In the genomic region with DNA sequence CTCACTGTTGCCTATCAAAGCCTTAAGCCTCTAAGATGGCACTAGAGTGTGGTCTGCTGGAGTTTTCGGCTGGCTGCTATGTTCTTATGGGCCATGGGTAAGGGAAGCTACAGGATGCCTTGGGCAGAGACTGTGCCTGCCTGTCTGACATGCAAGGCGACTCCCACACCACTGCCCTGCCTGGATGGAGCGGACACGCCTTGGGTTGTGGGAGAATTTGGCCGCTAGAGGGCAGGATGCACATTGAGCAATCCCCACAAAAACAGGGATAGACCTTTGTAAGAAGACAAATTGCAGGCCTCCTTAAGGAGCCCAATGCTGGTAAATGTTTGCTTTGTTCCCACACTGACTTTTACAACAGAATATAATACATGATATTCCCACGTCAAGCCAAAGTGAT, we compare ENCODE assay signal across 9 mouse cellular contexts.
A peak's percentile ranks its signal among the peaks of the same experiment; 100 is the strongest.
DNase-seq lines count a peak whose midpoint lies in the region; ATAC-seq lines count a peak whose summit lies in the region.
"Had no signal": no experiment of that assay in that cellular context is flagged by ENCODE, and none has a peak within 500 bp of the region (broad histone marks: within the 10 kb centered on the region; RNA-seq: fewer than 3 reads in every experiment).

No protein-coding gene starts in this region.

- H3K27me3 ChIP-seq in hindbrain, embryonic 16.5 days (replicated peaks; ENCODE audit: control insufficient read depth, insufficient read depth, low read length), result no peaks in the 10 kb centered on the region
- H3K27me3 ChIP-seq: neural tube, embryonic 13.5 days had no signal

- H3K9me3 ChIP-seq in hindbrain, embryonic 16.5 days (ENCODE audit: control insufficient read depth, low read length), result no peaks in the 10 kb centered on the region
- H3K9me3 ChIP-seq: neural tube, embryonic 13.5 days had no signal

- no peaks in the 10 kb centered on the region for H3K4me1 ChIP-seq in hindbrain, embryonic 16.5 days (ENCODE audit: control insufficient read depth, insufficient read depth, low read depth, low read length)

- H3K4me2 ChIP-seq in hindbrain, embryonic 16.5 days (ENCODE audit: low read length), result no peak overlapping the region
- H3K4me2 ChIP-seq: neural tube, embryonic 13.5 days had no signal

- peak; percentile 40; the same call in 1 of the 2 replicates for ATAC-seq in hindbrain, embryonic 16.5 days
- ATAC-seq in megakaryocyte, adult 5-6 weeks (ENCODE audit: poor library complexity, severe bottlenecking), result peak; percentile 69
- ATAC-seq in erythroblast, adult 5-6 weeks (replicated peaks; ENCODE audit: low FRiP score, poor library complexity, severe bottlenecking), result no peak

- no peaks in the 10 kb centered on the region for H3K36me3 ChIP-seq in hindbrain, embryonic 16.5 days (ENCODE audit: control insufficient read depth, insufficient read depth, low read length)
- H3K36me3 ChIP-seq: neural tube, embryonic 13.5 days had no signal

- DNase-seq in adipocyte (ENCODE audit: low spot score), result peak; percentile 84
- peak; percentile 25 for DNase-seq in cerebellum, adult 9-11 months
- peak; percentile 70 to 76 for DNase-seq in frontal cortex, postnatal 36 days (ENCODE audit: low spot score in 2 of 2)
- peak; percentile 55 to 62 for DNase-seq in layer of hippocampus, postnatal 14 days (ENCODE audit: low spot score in 2 of 2)
- peak; percentile 3 for DNase-seq in spleen, adult 12 weeks (ENCODE audit: low spot score)

- 15% methylated on average over 6 of the region's 6 CpGs for WGBS in hindbrain, embryonic 16.5 days

- no peak overlapping the region for H3K4me3 ChIP-seq in hindbrain, embryonic 16.5 days (ENCODE audit: low read length)
- H3K4me3 ChIP-seq: neural tube, embryonic 13.5 days had no signal

- no peak overlapping the region for H3K27ac ChIP-seq in hindbrain, embryonic 16.5 days (ENCODE audit: low read depth, low read length)
- H3K27ac ChIP-seq: neural tube, embryonic 13.5 days had no signal

- no peak overlapping the region for H3K9ac ChIP-seq in hindbrain, embryonic 16.5 days (ENCODE audit: low read depth, low read length)
- H3K9ac ChIP-seq: neural tube, embryonic 13.5 days had no signal

Comparison
In these comparisons a context has a peak if more than half of its experiments do, and no peak if none do; other contexts are left out.
1. DNase-seq: peak in every context shown above with its lines; median percentile 84 in adipocyte; 73 in frontal cortex, postnatal 36 days; 58 in layer of hippocampus, postnatal 14 days; 25 in cerebellum, adult 9-11 months; 3 in spleen, adult 12 weeks.